Mouse (Mus musculus): ENCODE results near the gene Olfr766-ps1.
"Not testable (repeated sequence)": the region's sequence is repeated elsewhere in the genome, so short reads cannot be mapped to it uniquely, and the experiment has no call there.

Olfr766-ps1 gene

DNA sequence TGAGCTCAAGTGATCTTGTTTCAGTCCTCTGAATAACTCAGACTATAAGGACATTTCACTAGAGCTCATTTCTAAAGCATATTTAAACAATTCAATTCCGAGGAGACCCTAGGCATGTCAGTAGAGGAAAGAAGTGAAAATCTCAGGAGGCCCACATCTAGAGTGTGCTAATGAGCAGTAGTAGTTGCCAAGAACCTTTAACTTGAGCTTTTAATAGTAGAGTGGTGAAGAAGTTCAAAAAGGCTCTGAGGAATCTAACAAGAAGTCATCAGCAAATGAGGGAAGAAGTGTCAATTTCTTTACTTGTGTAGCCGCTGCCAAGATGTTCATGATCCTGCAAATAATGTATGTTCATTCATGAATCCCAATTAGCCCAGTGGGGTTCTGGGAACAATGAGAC lies at the start of gene Olfr766-ps1:
Gene Olfr766-ps1 (minus strand): TSS at position 101 of the 400 bp plus-strand sequence.
- DNase-seq, result no peak

DNA sequence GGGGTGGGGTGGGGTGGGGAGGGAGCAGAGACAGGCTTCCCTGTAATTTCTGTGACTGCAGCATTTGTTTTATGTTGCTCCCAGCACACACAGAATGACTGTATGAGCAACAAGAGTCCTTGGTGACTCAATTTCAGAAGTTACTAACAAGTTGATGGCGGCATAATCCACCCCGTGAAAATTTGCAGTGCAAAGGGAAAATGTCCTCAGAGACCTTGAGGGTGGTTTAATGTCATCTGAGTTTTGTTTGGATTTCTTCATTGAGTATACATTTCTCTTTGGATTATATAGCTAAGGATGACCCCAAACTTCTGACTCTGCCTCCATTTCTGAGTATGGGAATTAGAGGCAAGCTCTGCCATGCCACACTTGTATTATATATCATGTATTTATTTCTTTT lies 49.0 kb upstream of the Olfr766-ps1 start, which contains the start of gene Olfr769:
Gene Olfr769 (minus strand): TSS at position 101 of the 400 bp plus-strand sequence.
- DNase-seq, result no peak

DNA sequence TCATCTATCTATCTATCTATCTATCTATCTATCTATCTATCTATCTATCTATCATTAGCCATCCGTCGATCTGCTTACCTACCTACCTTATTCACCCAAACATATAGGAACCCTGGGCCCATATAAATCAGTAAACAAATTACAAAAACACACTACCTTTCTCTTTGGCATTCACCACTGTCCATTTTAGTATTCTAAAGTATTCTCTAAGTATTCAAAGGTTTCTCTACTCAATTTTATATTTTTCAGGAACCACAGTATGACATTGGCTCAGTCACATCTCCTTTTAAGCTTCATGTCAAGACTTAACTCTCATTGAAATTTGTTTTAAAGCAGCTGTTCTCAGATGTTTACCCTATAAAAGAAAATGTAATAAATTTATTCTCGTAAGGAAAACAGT lies 46.4 kb upstream of the Olfr766-ps1 start:
- no peak for DNase-seq

DNA sequence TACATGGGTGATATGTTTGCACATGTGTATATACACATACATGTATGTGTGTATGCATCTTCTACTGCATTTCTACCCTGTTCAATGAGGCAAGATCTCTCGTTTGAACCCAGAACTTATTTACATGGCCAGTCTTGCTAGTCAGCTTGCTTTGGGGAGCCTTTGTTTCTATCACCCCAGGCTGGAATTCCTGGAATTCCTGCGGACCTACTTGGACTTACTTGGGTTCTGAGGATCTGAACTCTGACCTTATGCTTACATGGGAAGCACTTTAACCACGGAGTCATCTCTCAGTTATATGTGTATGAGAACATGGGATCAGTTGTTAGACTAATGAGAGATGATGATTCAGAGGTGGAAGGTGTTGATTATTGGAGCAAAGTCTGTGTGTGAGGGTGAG lies 32.5 kb upstream of the Olfr766-ps1 start:
- DNase-seq, result no peak

DNA sequence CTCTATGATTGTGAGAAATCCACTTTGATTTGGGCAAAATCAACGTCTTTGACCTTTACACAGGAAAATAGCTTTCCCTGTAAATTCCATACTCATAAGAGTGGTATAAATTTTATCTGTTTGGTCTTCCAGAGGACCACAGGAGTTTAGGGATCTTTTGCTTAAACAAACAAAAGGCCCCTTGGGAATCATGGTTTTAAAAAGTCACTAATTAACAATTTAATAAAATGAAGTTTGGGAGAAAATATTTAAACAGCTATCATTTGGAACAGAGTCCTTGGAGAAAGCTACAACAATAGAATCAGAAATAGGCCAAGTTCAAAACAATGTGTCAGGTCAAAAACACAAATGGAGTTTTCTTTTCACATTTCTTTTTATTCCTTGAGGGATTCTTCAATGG lies 30.5 kb upstream of the Olfr766-ps1 start, which contains the start of gene Olfr768:
Gene Olfr768 (minus strand): TSS at position 101 of the 400 bp plus-strand sequence.
- DNase-seq, result no peak

GRCm38 (mm10) chr10:129082810-129083209 lies 14.0 kb upstream of the Olfr766-ps1 start, which contains the start of gene Olfr767:
Gene Olfr767, minus strand, starts transcription at chr10:129082910.
- not testable (repeated sequence) for DNase-seq

DNA sequence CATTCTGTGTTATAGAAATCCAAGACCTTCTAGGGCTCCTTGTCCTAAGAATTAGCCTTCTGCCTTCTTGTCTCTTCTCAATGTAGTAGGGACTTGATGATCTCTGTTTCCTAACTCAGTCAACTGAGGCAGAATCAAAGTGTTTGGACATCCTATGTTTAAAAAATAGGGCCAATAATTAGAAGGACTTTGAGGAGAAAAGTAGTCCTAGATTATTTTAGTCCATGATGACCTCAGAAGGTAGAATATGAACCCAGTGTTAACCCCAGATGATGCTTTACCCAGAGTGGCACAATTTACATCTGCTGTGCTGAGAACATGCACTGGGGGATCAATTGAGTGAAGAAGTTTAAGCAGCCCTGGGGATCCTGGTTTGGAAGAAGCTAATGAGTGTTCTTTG lies 18.9 kb downstream of the Olfr766-ps1 start, which contains the start of gene Olfr765:
Gene Olfr765 (minus strand): TSS at position 101 of the 400 bp plus-strand sequence.
- not testable (repeated sequence) for DNase-seq

DNA sequence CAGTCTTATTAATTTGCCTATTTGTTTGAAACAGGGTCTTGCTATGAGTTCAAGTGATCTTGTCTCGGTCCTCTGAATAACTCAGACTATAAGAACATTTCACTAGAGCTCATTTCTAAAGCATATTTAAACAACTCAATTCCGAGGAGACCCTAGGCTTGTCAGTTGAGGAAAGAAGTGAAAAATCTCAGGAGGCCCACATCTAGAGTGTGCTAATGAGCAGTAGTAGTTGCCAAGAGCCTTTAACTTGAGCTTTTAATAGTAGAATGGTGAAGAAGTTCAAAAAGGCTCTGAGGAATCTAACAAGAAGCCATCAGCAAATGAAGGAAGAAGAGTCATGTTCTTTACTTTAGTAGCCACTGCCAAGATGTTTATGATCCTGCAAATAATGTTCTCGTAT lies 29.0 kb downstream of the Olfr766-ps1 start, which contains the start of gene Olfr764-ps1:
Gene Olfr764-ps1 (minus strand): TSS at position 101 of the 400 bp plus-strand sequence.
- DNase-seq, result no peak

DNA sequence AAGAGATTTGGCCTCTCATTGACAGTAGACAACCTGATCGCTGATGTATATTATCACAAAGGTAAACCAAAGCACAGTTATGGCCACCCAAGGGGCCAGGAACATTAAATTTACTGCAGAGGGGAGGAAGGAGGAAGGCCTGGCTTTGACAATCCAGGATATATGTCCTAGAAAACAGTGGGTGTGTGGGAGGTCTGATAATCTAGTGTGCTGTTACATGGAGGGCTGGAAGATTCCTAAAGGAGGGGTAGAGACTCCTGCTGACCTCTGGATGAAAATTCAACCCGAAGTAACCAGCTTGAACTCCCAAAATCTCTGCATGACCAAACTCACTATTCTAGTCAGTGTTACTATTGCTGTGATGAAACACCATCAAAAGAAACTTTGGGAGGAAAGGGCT lies 40.4 kb downstream of the Olfr766-ps1 start:
- no peak for DNase-seq

- peak in 1 of 2 experiments; percentile 4 for DNase-seq
These were observed 42.6 kb downstream of the Olfr766-ps1 start for GRCm38 (mm10) chr10:129026018-129026662.

DNA sequence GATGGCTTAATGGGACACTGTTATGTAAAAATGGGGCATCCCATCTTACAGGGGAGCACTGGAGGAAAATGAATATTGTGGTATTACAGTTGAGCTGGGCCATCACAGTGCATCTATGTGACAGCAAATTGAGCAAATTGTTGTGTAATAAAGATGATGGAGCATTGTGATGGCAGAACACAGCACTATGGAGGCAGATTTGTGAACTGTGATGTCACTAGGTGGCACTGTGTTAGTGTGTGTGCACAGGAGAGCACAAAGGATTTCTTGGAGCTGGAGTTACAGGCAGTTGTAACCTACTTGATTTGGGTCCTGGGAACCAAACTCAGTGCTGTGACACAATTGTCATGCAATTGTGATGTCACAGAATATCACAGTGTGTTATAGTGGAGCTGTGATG lies 45.5 kb downstream of the Olfr766-ps1 start:
- DNase-seq, result no peak

- no peak for DNase-seq
These were observed 54.3 kb downstream of the Olfr766-ps1 start for GRCm38 (mm10) chr10:129014477-129014876.
